Mouse (Mus musculus) liver, embryonic 16.5 days (tissue): Measurements from ENCODE around the gene Tinf2. TPM values are rescaled to one million over a fixed set of nuclear protein-coding genes. Genes with fewer than 3 reads are reported as not detected.

ENCODE experiments used
- ATAC-seq: fragments of 200-750 bp; cut with Nextera tagmentation; 2 replicates; pipeline ENCODE4 v1.8.0; 2017; ENCODE audit warnings: low read depth, mild to moderate bottlenecking, moderate number of reproducible peaks, moderate library complexity
- H3K27ac ChIP-seq: fragments of 300-500 bp; sonication (generic); 2 replicates; pipeline ENCODE4 v1.5.1; 2014; ENCODE audit warnings: mild to moderate bottlenecking, low read length
- H3K27me3 ChIP-seq: fragments of 300-500 bp; sonication (generic); 2 replicates; pipeline ENCODE4 v1.6.1; 2014; ENCODE audit warnings: low read depth, low read length, mixed read lengths; ENCODE audit not compliant: control insufficient read depth, insufficient read depth
- H3K36me3 ChIP-seq: fragments of 300-500 bp; sonication (generic); 2 replicates; pipeline ENCODE4 v1.6.1; 2014; ENCODE audit warnings: mild to moderate bottlenecking; ENCODE audit not compliant: control insufficient read depth, insufficient read depth
- H3K4me1 ChIP-seq: fragments of 300-500 bp; sonication (generic); 2 replicates; pipeline ENCODE4 v1.6.1; 2014; ENCODE audit warnings: low read depth, low read length, mixed read lengths; ENCODE audit not compliant: control insufficient read depth
- H3K4me2 ChIP-seq: fragments of 300-500 bp; sonication (generic); 2 replicates; pipeline ENCODE4 v1.6.1; 2014; ENCODE audit warnings: low read depth, low read length, mixed read lengths
- H3K4me3 ChIP-seq: fragments of 300-500 bp; sonication (generic); 2 replicates; pipeline ENCODE4 v1.5.1; 2014; ENCODE audit warnings: low read depth, mild to moderate bottlenecking, low read length
- H3K9ac ChIP-seq: fragments of 300-500 bp; sonication (generic); 2 replicates; pipeline ENCODE4 v1.6.1; 2014; ENCODE audit warnings: low read depth, low read length
- H3K9me3 ChIP-seq: fragments of 300-500 bp; sonication (generic); replicated peaks from 2 replicates; pipeline ENCODE4 v1.6.1; 2016; ENCODE audit warnings: low read length; ENCODE audit not compliant: control insufficient read depth
- WGBS: fragments of 180-500 bp; shearing (Covaris S2); extraction: QIAGEN DNeasy Blood & Tissue Kit; methylation state at CpG from one replicate; pipeline ENCODE4 v1.1.7; 2014; ENCODE audit not compliant: insufficient replicate concordance; 5-methylcytosine and 5-hydroxymethylcytosine counted together
- polyA plus RNA-seq: library from polyadenylated mRNA; unstranded; fragments of >200 nt; fragmentation: Nextera tagmentation; extraction: Ambion mirVana; gene quantifications from 2 replicates; pipeline ENCODE4 v1.2.1, GENCODE M21; 2015

Tinf2 gene
- polyA plus RNA-seq: 17.8 and 20.1 TPM in 2 replicates

DNA sequence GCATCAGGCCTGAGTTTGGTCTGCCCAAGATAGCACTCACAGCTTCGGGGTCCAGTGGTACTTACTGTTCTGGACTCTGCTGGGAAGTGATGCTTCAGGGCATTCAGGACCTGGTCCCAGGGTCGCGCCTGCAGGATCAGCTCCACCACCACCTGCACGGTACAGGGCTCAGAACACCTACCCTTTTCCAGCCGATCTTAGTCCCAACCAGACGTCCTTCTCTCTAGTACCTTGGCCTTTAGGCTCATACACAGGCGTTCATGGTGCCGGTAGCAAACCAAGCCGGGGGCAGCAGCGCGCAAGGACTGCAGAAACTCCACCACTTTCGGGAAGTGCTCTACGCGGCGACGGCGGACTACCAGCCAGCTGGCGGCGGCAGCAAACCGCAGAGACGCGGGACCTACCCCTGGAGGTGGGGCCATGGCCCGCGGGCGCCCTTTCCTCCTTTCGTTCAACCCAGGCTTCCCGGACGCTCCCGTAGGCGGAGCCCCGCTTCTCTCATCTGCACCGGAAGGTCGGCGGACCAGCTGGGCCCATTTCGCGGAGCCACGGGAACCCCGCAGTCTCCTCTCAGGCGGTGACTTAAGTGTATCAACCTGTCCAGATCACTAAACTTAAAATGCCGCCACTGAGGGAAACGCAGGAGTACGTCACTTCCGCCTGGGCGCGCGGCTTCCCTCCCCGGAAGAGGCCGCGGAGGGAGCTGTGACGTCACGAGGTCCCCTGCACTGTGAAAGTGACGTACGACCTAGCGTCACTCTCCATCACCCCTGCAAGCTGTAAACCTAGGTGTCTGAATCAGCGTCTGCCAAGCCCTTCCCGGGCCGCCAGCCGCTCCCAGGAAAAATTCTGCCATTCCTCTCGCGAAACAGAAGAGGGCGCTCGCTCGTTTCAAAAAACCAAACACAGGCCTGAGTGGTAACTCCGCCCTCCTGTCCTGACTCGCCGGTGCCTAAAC is at the start of gene Tinf2:
Tinf2 (minus strand) TSS at position 661 of the 958 bp plus-strand sequence.
- peak within 1 kb of the TSS; percentile 95 for H3K27ac ChIP-seq
- H3K9ac ChIP-seq: peak within 1 kb of the TSS; percentile 82
- no peaks in the 10 kb centered on the region for H3K27me3 ChIP-seq
- H3K9me3 ChIP-seq: no peaks in the 10 kb centered on the region
- H3K4me1 ChIP-seq: peaks cover 13% of the 10 kb centered on the region
- H3K4me2 ChIP-seq: peak within 1 kb of the TSS; percentile 83
- WGBS: under 1% methylated on average over 66 of the region's 66 CpGs
- peak; percentile 96 for ATAC-seq
- peak within 1 kb of the TSS; percentile 74 for H3K4me3 ChIP-seq
- H3K36me3 ChIP-seq: peaks cover 37% of the 10 kb centered on the region

DNA sequence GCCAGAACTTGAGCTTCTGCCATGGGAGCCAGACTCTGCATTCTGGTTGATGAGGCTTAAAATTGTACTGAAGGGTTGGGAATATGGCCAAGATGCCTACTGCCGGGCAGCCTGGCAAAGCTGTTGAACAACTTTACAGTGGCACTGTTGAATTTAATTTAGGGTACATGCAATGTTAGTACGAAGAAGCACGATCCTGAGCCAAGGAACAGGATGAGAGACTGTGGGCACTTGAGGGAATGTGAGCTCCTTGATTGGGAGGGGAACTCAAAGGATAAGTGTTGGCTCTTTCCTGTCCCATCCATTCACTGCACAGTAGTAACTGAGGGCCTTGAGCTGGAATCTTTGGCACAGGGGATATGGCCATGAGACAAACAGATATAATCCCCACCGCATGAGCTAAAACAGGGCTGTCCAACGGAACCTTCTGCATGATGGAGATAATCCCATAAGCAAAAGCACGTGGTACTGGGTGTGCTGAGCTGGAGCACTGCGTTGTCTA is 49.0 kb upstream of the Tinf2 start:
- WGBS: 55% methylated on average over 7 of the region's 7 CpGs
- no peak for ATAC-seq
- no peak overlapping the region for H3K9ac ChIP-seq
- H3K27me3 ChIP-seq: no peaks in the 10 kb centered on the region; the same call in 1 of the 2 replicates
- no peaks in the 10 kb centered on the region; the same call in 1 of the 2 replicates for H3K4me1 ChIP-seq
- H3K4me2 ChIP-seq: no peak overlapping the region
- no peak overlapping the region for H3K4me3 ChIP-seq
- H3K27ac ChIP-seq: no peak overlapping the region
- H3K9me3 ChIP-seq: no peaks in the 10 kb centered on the region
- no peaks in the 10 kb centered on the region for H3K36me3 ChIP-seq

DNA sequence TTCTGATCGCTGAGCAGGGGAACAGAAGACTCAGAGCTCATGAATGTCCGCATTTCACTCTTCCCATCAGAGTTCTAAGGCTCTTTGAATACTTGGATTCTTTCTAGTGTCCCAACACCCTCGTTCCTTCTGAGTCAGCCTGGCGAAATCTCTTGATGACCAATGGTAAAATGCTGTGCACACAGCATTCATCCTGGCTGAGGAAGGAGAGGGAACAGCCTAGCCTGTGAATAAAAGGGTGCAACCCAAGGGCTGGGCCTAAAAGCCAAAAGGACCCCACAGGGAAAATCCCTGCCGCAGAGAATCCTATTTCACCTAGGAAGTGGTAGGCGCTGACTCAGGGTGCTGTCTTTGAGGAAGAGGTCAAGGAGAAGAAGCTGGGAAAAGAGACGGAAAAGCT is 48.5 kb upstream of the Tinf2 start:
- Histone ChIP-seq H3K36me3 (no peaks in the 10 kb centered on the region), H3K9ac (no peak overlapping the region), H3K9me3 (no peaks in the 10 kb centered on the region), H3K27me3 (no peaks in the 10 kb centered on the region; the same call in 1 of the 2 replicates), H3K4me2 (no peak overlapping the region), H3K4me1 (no peaks in the 10 kb centered on the region; the same call in 1 of the 2 replicates), H3K4me3 (no peak overlapping the region), H3K27ac (no peak overlapping the region)
- no peak for ATAC-seq
- WGBS: 66% methylated on average over 7 of the region's 7 CpGs

DNA sequence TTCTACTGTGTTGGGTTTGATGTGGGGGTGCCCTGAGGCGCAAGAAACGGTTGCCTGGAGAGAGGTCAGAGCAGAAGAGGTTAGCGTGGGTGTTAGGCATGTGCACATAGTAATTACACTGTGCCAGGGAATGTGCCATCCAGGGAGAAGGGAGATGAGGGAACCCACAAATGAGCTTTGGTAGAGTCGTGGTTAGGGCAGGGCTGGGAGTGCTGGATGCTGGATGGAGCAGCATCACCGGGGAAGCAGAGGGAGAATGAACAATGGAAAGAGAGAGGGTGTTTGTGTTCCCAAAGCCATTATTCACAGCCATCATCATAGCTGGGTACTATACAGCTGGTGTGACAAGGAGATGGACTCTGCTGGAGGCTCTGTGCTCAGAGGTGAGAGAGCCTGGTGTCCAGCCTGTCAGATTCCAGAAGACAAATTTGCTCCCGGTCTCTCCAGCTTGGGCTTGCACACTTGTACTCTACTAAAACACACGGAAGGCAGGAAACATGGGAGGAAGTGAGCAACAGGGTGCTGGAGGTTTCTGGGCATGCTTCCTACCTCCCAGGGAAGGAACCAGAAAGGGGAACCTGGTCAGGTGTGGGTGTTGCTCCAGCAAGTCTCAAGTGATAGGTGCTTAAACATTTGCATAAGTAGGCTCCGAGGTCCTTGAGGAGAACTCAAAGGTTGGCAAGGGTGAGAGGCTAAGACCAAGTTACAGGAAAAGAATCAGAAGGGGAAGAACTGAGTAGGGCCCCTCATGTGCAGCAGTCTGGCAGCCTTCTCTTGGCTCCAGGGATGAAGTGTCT is 46.5 kb upstream of the Tinf2 start:
- H3K9me3 ChIP-seq: no peaks in the 10 kb centered on the region
- no peaks in the 10 kb centered on the region for H3K36me3 ChIP-seq
- WGBS: 48% methylated on average over 8 of the region's 8 CpGs
- no peak overlapping the region for H3K4me3 ChIP-seq
- H3K9ac ChIP-seq: no peak overlapping the region
- H3K4me1 ChIP-seq: peaks cover 15% of the 10 kb centered on the region
- no peak overlapping the region for H3K27ac ChIP-seq
- no peaks in the 10 kb centered on the region for H3K27me3 ChIP-seq
- H3K4me2 ChIP-seq: no peak overlapping the region
- ATAC-seq: peak; percentile 12; the same call in 1 of the 2 replicates

DNA sequence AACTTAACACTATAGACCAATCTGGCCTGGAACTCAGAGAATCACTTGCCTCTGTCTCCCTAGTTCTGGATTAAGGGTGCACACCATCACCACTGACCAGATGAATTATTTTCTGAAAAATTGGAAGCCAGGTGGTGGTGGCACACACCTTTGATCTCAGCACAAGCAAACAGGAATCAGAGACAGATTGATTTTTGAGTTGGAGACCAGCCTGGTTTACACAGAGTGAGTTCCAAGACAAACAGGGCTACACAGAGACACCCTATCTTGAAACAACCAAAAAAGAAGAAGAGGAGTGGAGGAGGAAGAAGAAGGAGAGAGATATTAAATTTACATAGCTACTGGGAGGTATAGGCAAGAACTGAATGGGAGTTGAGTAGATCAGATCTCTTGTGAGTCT is 44.6 kb upstream of the Tinf2 start:
- H3K36me3 ChIP-seq: no peaks in the 10 kb centered on the region
- ATAC-seq: no peak
- no peak overlapping the region for H3K9ac ChIP-seq
- no peak overlapping the region for H3K4me3 ChIP-seq
- H3K4me2 ChIP-seq: no peak overlapping the region
- H3K4me1 ChIP-seq: peaks cover 28% of the 10 kb centered on the region
- H3K27me3 ChIP-seq: no peaks in the 10 kb centered on the region
- no peak overlapping the region for H3K27ac ChIP-seq
- H3K9me3 ChIP-seq: no peaks in the 10 kb centered on the region

DNA sequence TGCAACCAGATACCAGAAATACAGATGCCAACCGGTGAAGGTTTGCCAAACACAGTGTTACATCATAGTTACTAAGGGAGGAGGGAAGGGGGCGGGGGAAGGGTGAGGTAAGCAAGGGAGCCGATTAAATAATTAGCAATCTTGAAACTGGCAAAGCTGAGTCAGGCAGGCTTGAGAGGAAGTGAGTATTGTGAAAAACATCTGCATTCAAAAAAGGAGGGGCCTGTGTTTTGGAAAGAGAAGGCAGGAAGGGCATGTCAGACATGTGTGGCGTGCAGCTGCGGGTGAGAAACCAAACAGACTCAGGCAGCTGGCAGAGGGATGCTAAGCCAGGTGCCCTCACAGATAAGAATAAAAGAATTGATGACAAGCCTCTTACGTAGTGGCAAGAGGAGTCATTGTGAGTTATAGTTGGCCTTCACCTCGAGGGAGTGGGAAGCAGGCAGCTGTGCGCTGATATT is 42.8 kb upstream of the Tinf2 start:
- peaks cover 29% of the 10 kb centered on the region for H3K4me1 ChIP-seq
- H3K4me2 ChIP-seq: no peak overlapping the region
- no peaks in the 10 kb centered on the region for H3K36me3 ChIP-seq
- no peaks in the 10 kb centered on the region for H3K9me3 ChIP-seq
- no peak for ATAC-seq
- H3K4me3 ChIP-seq: no peak overlapping the region
- 18% methylated on average over 8 of the region's 8 CpGs for WGBS
- H3K27ac ChIP-seq: 0 out of 2 replicates have a peak overlapping the region, but pooled peaks have one; percentile 4
- no peak overlapping the region for H3K9ac ChIP-seq
- H3K27me3 ChIP-seq: no peaks in the 10 kb centered on the region

DNA sequence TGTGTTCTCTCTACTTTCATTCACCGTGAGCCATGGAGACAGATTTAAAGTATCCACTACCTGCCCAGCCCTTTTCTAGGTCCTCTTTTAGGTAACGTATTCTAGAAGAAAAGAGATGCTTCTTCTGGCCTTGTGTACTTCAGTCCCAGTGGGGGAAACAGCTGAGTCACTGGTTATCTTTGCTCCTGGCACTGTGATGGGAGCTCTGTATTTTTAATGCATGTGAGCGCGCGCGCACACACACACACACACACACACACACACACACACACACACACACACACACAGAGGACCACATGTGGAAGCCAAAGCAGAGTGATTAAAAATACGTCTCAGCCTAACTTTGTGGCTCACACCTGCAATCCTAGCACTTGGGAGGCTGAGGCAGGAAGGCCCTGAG is 41.8 kb upstream of the Tinf2 start:
- H3K27me3 ChIP-seq: no peaks in the 10 kb centered on the region
- H3K4me3 ChIP-seq: no peak overlapping the region
- H3K36me3 ChIP-seq: no peaks in the 10 kb centered on the region
- 60% methylated on average over 7 of the region's 7 CpGs for WGBS
- H3K27ac ChIP-seq: peak overlapping the region; percentile 39; the same call in 1 of the 2 replicates
- peaks cover 29% of the 10 kb centered on the region for H3K4me1 ChIP-seq
- no peak overlapping the region for H3K9ac ChIP-seq
- no peak overlapping the region for H3K4me2 ChIP-seq
- ATAC-seq: no peak
- H3K9me3 ChIP-seq: no peaks in the 10 kb centered on the region

DNA sequence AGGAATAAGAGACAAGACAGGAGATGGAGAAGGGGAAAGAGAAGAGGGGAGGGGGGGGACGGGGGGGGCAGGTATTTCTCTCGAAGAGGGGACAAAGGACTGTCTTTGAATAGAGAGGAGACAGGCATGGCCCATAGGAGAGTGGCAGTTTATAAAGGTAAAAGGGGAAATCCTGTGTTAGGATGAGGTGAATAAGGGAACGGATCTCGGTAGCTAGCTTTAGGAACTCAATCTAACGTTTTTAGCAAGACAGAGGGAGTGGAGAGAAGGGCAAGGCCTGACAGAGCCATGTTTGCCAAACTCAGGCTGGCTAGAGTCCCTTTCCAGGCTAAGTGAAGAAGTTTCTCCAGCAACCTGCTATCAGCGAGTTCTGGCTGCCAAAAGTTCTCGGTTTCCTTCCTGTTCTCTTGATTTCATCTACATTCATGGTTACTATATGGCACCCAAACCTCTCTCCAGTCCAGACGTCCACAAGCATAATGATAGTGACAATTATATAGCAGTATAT is 40.9 kb upstream of the Tinf2 start:
- peaks cover 29% of the 10 kb centered on the region for H3K4me1 ChIP-seq
- H3K4me3 ChIP-seq: peak overlapping the region; percentile 77
- WGBS: 29% methylated on average over 8 of the region's 8 CpGs
- H3K27ac ChIP-seq: peak overlapping the region; percentile 31; the same call in 1 of the 2 replicates
- no peaks in the 10 kb centered on the region for H3K27me3 ChIP-seq
- H3K9ac ChIP-seq: no peak overlapping the region; the same call in 1 of the 2 replicates
- ATAC-seq: no peak
- no peaks in the 10 kb centered on the region for H3K9me3 ChIP-seq
- peak overlapping the region; percentile 80 for H3K4me2 ChIP-seq
- H3K36me3 ChIP-seq: no peaks in the 10 kb centered on the region; the same call in 1 of the 2 replicates
